ENCODE assay signal across 9 mouse cellular contexts in the genomic region with DNA sequence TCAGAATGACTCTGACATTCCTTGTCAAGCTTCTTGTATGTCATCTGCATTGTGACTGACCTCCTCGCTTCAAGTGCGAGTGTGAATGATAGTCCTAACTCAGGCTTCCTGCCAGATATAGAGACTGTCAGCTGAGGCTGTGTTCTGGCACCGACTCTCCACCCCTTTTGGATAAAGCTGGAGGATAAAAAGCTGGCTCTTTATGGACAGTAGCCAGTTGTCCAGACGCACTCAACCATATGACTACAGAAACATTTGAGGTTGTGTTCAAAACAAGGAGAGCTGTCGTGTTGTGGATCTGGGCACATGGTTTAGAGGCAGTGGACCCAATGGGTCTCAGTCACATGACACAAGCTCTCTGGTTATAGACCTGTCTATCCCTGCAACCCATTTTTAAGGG.
DNase-seq lines count a peak whose midpoint lies in the region; ATAC-seq and TF ChIP-seq lines count a peak whose summit lies in the region.
"Had no signal": no experiment of that assay in that cellular context is flagged by ENCODE, and none has a peak within 500 bp of the region (broad histone marks: within the 10 kb centered on the region; RNA-seq: fewer than 3 reads in every experiment).

No protein-coding gene starts in this region.

- H3K4me2 ChIP-seq in lung, embryonic 14.5 days = no peak overlapping the region
- no peak overlapping the region; the same call in 1 of the 2 replicates for H3K4me2 ChIP-seq in forebrain, embryonic 14.5 days (ENCODE audit: low read length)
- no peak overlapping the region for H3K4me2 ChIP-seq in intestine, postnatal 0 days (replicated peaks; ENCODE audit: low read depth)
- H3K4me2 ChIP-seq: limb, embryonic 15.5 days had no signal

- ATAC-seq in lung, embryonic 14.5 days (ENCODE audit: insufficient read depth) = peak; percentile 80
- ATAC-seq in forebrain, embryonic 14.5 days = peak; percentile 48
- 0 out of 2 replicates have a peak, but pooled peaks have one; percentile 16 for ATAC-seq in intestine, postnatal 0 days

- no peak overlapping the region for H3K4me3 ChIP-seq in lung, embryonic 14.5 days (ENCODE audit: low read depth, low read length)
- no peak overlapping the region for H3K4me3 ChIP-seq in forebrain, embryonic 14.5 days (ENCODE audit: low read depth, low read length)
- no peak overlapping the region for H3K4me3 ChIP-seq in intestine, postnatal 0 days (ENCODE audit: low read depth, low read length)
- H3K4me3 ChIP-seq: limb, embryonic 15.5 days had no signal

- H3K27me3 ChIP-seq in lung, embryonic 14.5 days (ENCODE audit: insufficient read depth, low read length) = no peaks in the 10 kb centered on the region
- H3K27me3 ChIP-seq in forebrain, embryonic 14.5 days (replicated peaks; ENCODE audit: control insufficient read depth, insufficient read depth, low read length) = no peaks in the 10 kb centered on the region
- H3K27me3 ChIP-seq in intestine, postnatal 0 days (replicated peaks; ENCODE audit: control insufficient read depth, insufficient read depth, low read length) = no peaks in the 10 kb centered on the region
- H3K27me3 ChIP-seq: limb, embryonic 15.5 days had no signal

- TF ChIP-seq CTCF in lung, embryonic 14.5 days (IDR thresholded peaks at IDR 0.05; ENCODE audit: low read depth) = no peak
- no peak for TF ChIP-seq CTCF in intestine, postnatal 0 days (IDR thresholded peaks at IDR 0.05; ENCODE audit: low read depth)

- intact Hi-C loops in left cerebral cortex, postnatal 4 days (cut with DNase I) = no loop called here

- no peak overlapping the region for H3K9ac ChIP-seq in lung, embryonic 14.5 days
- H3K9ac ChIP-seq in forebrain, embryonic 14.5 days (ENCODE audit: low read length) = no peak overlapping the region
- H3K9ac ChIP-seq in intestine, postnatal 0 days (ENCODE audit: low read depth, low read length) = no peak overlapping the region
- H3K9ac ChIP-seq: limb, embryonic 15.5 days had no signal

- no peaks in the 10 kb centered on the region for H3K9me3 ChIP-seq in lung, embryonic 14.5 days (ENCODE audit: low read depth, low read length)
- no peaks in the 10 kb centered on the region for H3K9me3 ChIP-seq in forebrain, embryonic 14.5 days (replicated peaks; ENCODE audit: control insufficient read depth, low read length)
- no peaks in the 10 kb centered on the region for H3K9me3 ChIP-seq in intestine, postnatal 0 days (ENCODE audit: control insufficient read depth)
- H3K9me3 ChIP-seq: limb, embryonic 15.5 days had no signal

- no peaks in the 10 kb centered on the region for H3K36me3 ChIP-seq in lung, embryonic 14.5 days (ENCODE audit: insufficient read depth)
- no peaks in the 10 kb centered on the region for H3K36me3 ChIP-seq in forebrain, embryonic 14.5 days (ENCODE audit: control insufficient read depth, insufficient read depth, low read length)
- H3K36me3 ChIP-seq in intestine, postnatal 0 days (ENCODE audit: control insufficient read depth, insufficient read depth) = no peaks in the 10 kb centered on the region
- H3K36me3 ChIP-seq: limb, embryonic 15.5 days had no signal

- peaks cover 18% of the 10 kb centered on the region for H3K4me1 ChIP-seq in lung, embryonic 14.5 days (ENCODE audit: insufficient read depth)
- peaks cover 54% of the 10 kb centered on the region for H3K4me1 ChIP-seq in forebrain, embryonic 14.5 days (ENCODE audit: control insufficient read depth, insufficient read depth, low read length)
- 0 out of 2 replicates have a peak, but pooled peaks cover 8% of the 10 kb centered on the region for H3K4me1 ChIP-seq in intestine, postnatal 0 days (replicated peaks; ENCODE audit: control insufficient read depth, insufficient read depth, low read length)

- peak overlapping the region; percentile 21; the same call in 1 of the 2 replicates for H3K27ac ChIP-seq in lung, embryonic 14.5 days (ENCODE audit: low read depth)
- H3K27ac ChIP-seq in forebrain, embryonic 14.5 days (ENCODE audit: low read depth, low read length) = peak overlapping the region; percentile 92
- H3K27ac ChIP-seq in intestine, postnatal 0 days (ENCODE audit: low read depth, low read length) = no peak overlapping the region

- DNase-seq in lung, embryonic 14.5 days = peak; percentile 93
- no peak for DNase-seq in lung, adult 18-20 months
- peak; percentile 87 for DNase-seq in forebrain, embryonic 14.5 days (ENCODE audit: low spot score)
- peak; percentile 88 for DNase-seq in left cerebral cortex, postnatal 4 days
- DNase-seq in testis, postnatal 14 days (ENCODE audit: low spot score) = no peak
- no peak for DNase-seq in B cell, adult 2 months
- DNase-seq in thymus, postnatal 14 days = no peak

- 31% methylated on average over 5 of the region's 5 CpGs for WGBS in lung, embryonic 14.5 days
- WGBS in forebrain, embryonic 14.5 days = 32% methylated on average over 5 of the region's 5 CpGs
- 45% methylated on average over 5 of the region's 5 CpGs for WGBS in intestine, postnatal 0 days

Comparison
In these comparisons a context has a peak if more than half of its experiments do, and no peak if none do; other contexts are left out.
1. DNase-seq: peak in lung, embryonic 14.5 days (single experiment), forebrain, embryonic 14.5 days (single experiment) and left cerebral cortex, postnatal 4 days (single experiment); none in lung, adult 18-20 months (0 of 2), testis, postnatal 14 days (single experiment), B cell, adult 2 months (0 of 2) and thymus, postnatal 14 days (single experiment).
2. ATAC-seq: peak in every context shown above with its lines; median percentile 80 in lung, embryonic 14.5 days; 48 in forebrain, embryonic 14.5 days; 16 in intestine, postnatal 0 days.